Mouse (Mus musculus) intestine, embryonic 14.5 days (tissue): ENCODE data around the gene Zfp879. TPM values are rescaled to one million over a fixed set of nuclear protein-coding genes. Genes with fewer than 3 reads are reported as not detected.

ENCODE experiments used
- ATAC-seq: fragments of 200-750 bp; cut with Nextera tagmentation; replicated peaks from 2 replicates; pipeline ENCODE4 v1.8.0; 2017; ENCODE audit warnings: low read depth, moderate number of reproducible peaks, moderate TSS enrichment, moderate library complexity; ENCODE audit not compliant: low FRiP score, low TSS enrichment
- DNase-seq: peaks from one replicate; pipeline ENCODE4 v3.0.0-alpha.2; 2018; ENCODE audit warnings: low spot score
- H3K27ac ChIP-seq: fragments of 300-500 bp; sonication (generic); 2 replicates; pipeline ENCODE4 v1.5.1; 2014; ENCODE audit warnings: low read depth, mild to moderate bottlenecking, control low read depth
- H3K27me3 ChIP-seq: fragments of 300-500 bp; sonication (generic); replicated peaks from 2 replicates; pipeline ENCODE4 v1.6.1; 2014; ENCODE audit warnings: low read length, control low read depth; ENCODE audit not compliant: control insufficient read depth, insufficient read depth
- H3K36me3 ChIP-seq: fragments of 300-500 bp; sonication (generic); 2 replicates; pipeline ENCODE4 v1.6.1; 2014; ENCODE audit warnings: low read length, control low read depth; ENCODE audit not compliant: control insufficient read depth, insufficient read depth
- H3K4me1 ChIP-seq: fragments of 300-500 bp; sonication (generic); replicated peaks from 2 replicates; pipeline ENCODE4 v1.6.1; 2014; ENCODE audit warnings: low read length, control low read depth, mixed read lengths; ENCODE audit not compliant: control insufficient read depth, insufficient read depth
- H3K4me2 ChIP-seq: fragments of 300-500 bp; sonication (generic); 2 replicates; pipeline ENCODE4 v1.6.1; 2014; ENCODE audit warnings: low read length
- H3K4me3 ChIP-seq: fragments of 300-500 bp; sonication (generic); 2 replicates; pipeline ENCODE4 v1.5.1; 2014; ENCODE audit warnings: low read depth, low read length, control low read depth, mixed read lengths
- H3K9ac ChIP-seq: fragments of 300-500 bp; sonication (generic); 2 replicates; pipeline ENCODE4 v1.6.1; 2014; ENCODE audit warnings: mild to moderate bottlenecking, low read length
- H3K9me3 ChIP-seq: fragments of 300-500 bp; sonication (generic); 2 replicates; pipeline ENCODE4 v1.6.1; 2016; ENCODE audit warnings: low read length, control low read depth; ENCODE audit not compliant: control insufficient read depth
- WGBS: fragments of 180-500 bp; shearing (Covaris S2); extraction: QIAGEN DNeasy Blood & Tissue Kit; methylation state at CpG from one replicate; pipeline ENCODE4 v1.1.7; 2014; 5-methylcytosine and 5-hydroxymethylcytosine counted together
- polyA plus RNA-seq: library from polyadenylated mRNA; unstranded; fragments of >200 nt; fragmentation: Nextera tagmentation; extraction: Ambion mirVana; gene quantifications from 2 replicates; pipeline ENCODE4 v1.2.1, GENCODE M21; 2014

The Zfp879 gene
- polyA plus RNA-seq, 1 experiment from 2014 or later = 0.89 TPM

DNA sequence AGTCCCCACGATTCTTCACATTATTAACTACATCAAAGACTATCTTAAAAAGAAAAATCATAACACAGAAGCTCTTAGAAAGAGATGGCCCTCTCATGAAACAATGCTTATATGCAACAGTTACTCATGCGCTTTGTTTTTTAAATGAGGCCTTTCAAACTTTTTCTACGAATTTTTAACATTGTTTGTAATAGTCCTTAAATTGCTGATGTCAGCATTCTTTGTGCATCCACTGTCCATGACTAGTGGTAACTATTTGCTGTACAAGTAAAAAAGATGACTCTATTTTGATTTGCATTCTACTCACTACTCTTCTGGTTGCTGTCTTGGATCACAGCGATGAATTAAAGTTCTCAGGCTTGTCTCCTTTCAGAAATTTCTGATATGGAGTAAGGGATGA, 27.1 kb downstream of the Zfp879 start:
- Histone ChIP-seq H3K27ac (no peak overlapping the region), H3K36me3 (peaks cover 81% of the 10 kb centered on the region)

DNA sequence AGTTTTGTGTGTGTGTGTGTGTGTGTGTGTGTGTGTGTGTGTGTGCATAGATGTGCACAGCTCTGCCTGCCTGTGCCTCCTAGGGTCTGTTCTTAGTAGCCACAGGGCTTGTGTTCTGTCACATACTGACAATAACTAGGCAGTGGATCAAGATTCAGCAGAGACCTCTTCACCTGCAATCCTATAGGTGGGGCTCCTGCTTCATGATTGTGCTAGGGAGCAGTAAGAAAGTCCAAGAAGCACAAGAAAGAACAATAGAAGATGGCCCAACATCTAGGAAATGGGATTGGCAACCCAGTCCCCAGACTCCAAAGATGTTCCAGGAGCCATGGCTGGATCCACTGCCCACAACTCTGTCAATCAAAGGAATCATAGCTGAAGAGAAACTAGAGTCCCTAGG, 42.5 kb downstream of the Zfp879 start:
- no peak overlapping the region for H3K27ac ChIP-seq
- no peak overlapping the region for H3K9ac ChIP-seq
- H3K36me3 ChIP-seq = no peaks in the 10 kb centered on the region
- H3K9me3 ChIP-seq = no peaks in the 10 kb centered on the region
- H3K4me1 ChIP-seq = no peaks in the 10 kb centered on the region
- no peak overlapping the region for H3K4me3 ChIP-seq
- DNase-seq (no peak), ATAC-seq (no peak)
- no peak overlapping the region for H3K4me2 ChIP-seq
- H3K27me3 ChIP-seq = no peaks in the 10 kb centered on the region

More for the DNA sequence above, 27.1 kb downstream of the Zfp879 start:
- Histone ChIP-seq H3K9ac (no peak overlapping the region), H3K27me3 (no peaks in the 10 kb centered on the region), H3K9me3 (peaks cover 42% of the 10 kb centered on the region), H3K4me2 (no peak overlapping the region), H3K4me3 (no peak overlapping the region), H3K4me1 (no peaks in the 10 kb centered on the region)
- WGBS = 95% methylated on average over 4 of the region's 4 CpGs
- DNase-seq (no peak), ATAC-seq (no peak)

DNA sequence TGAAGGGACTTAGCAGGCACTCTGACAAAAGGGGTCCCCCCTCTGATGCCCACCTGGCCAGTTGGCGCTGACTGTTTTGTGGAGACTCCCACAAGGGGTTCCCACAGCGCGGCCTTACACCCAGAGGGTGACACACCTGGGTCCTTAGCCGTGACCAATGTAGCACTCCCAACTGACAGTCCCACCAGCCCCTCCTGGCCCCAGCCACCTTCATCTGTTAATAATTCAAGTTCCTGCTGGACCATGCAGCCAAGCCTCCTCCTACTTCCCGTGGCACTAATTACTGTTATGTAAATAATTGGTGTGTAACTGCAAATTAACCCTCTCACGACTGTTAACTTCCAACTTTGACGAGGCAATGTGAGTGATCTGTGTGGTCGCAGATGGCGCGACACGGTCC, 43.7 kb downstream of the Zfp879 start:
- no peak overlapping the region for H3K4me2 ChIP-seq
- H3K9me3 ChIP-seq = no peaks in the 10 kb centered on the region
- DNase-seq (no peak), ATAC-seq (no peak)
- WGBS = 72% methylated on average over 11 of the region's 11 CpGs
- no peaks in the 10 kb centered on the region for H3K27me3 ChIP-seq
- H3K4me1 ChIP-seq = no peaks in the 10 kb centered on the region
- no peak overlapping the region for H3K9ac ChIP-seq
- H3K27ac ChIP-seq = no peak overlapping the region
- no peak overlapping the region for H3K4me3 ChIP-seq
- no peaks in the 10 kb centered on the region for H3K36me3 ChIP-seq

Other genes with a start within 250 kb of the Zfp879 start
- 9.0 and 10.2 TPM in 2 replicates for gene Adamts2, start 239.5 kb downstream of the Zfp879 start, polyA plus RNA-seq
- 29.0 and 32.6 TPM in 2 replicates for gene Zfp354c, start 13.8 kb downstream of the Zfp879 start, polyA plus RNA-seq
- not detected in 2 replicates for gene Grm6, start 9.1 kb upstream of the Zfp879 start, polyA plus RNA-seq
- 5.4 and 8.3 TPM in 2 replicates for gene Zfp454, start 46.1 kb upstream of the Zfp879 start, polyA plus RNA-seq
- 11.4 TPM in 2 replicates for gene Zfp2, start 74.6 kb upstream of the Zfp879 start, polyA plus RNA-seq
- gene Zfp354b, start 90.1 kb upstream of the Zfp879 start, polyA plus RNA-seq = 0.89 and 1.5 TPM in 2 replicates
- not detected in 2 replicates for gene 4933414I15Rik, start 102.2 kb upstream of the Zfp879 start, polyA plus RNA-seq
- gene Prop1, start 112.2 kb upstream of the Zfp879 start, polyA plus RNA-seq = not detected in 2 replicates
- not detected in 2 replicates for gene Olfr1378, start 125.0 kb upstream of the Zfp879 start, polyA plus RNA-seq
- gene Olfr1377, start 140.4 kb upstream of the Zfp879 start, polyA plus RNA-seq = not detected in 2 replicates
- not detected in 2 replicates for gene Olfr51, start 162.0 kb upstream of the Zfp879 start, polyA plus RNA-seq
- not detected in 2 replicates for gene Olfr54, start 172.7 kb upstream of the Zfp879 start, polyA plus RNA-seq
- not detected in 2 replicates for gene Olfr1375, start 206.6 kb upstream of the Zfp879 start, polyA plus RNA-seq
- gene Zfp354a, start 217.7 kb upstream of the Zfp879 start, polyA plus RNA-seq = 9.1 and 11.0 TPM in 2 replicates